Mouse (Mus musculus) ovary, postnatal 36 days (tissue): Measurements from ENCODE around the gene Rps18.
A peak's percentile ranks its signal among the peaks of the same experiment; 100 is the strongest.
"Not testable (repeated sequence)": the region's sequence is repeated elsewhere in the genome, so short reads cannot be mapped to it uniquely, and the experiment has no call there.

Experiments
- DNase-seq: peaks from one replicate; pipeline ENCODE4 v3.0.0; 2022; ENCODE audit warnings: low spot score, mixed read lengths

The Rps18 gene

GRCm38 (mm10) chr17:33955555-33956214, at the start of gene Rps18, which contains the start of gene Vps52:
Gene Rps18 (minus strand): TSS chr17:33956001.
Gene Vps52 (plus strand): TSS chr17:33955812.
- DNase-seq: peak; percentile 90

GRCm38 (mm10) chr17:34003426-34003825, 47.6 kb upstream of the Rps18 start:
- no peak for DNase-seq

GRCm38 (mm10) chr17:34000796-34001195, 45.0 kb upstream of the Rps18 start:
- not testable (repeated sequence) for DNase-seq

- peak; percentile 86 for DNase-seq
Measured at GRCm38 (mm10) chr17:34000150-34000537, 44.3 kb upstream of the Rps18 start, which contains the start of gene H2-K1. Gene H2-K1 (minus strand): TSS chr17:34000347.

GRCm38 (mm10) chr17:33999341-34000149, 43.7 kb upstream of the Rps18 start:
- DNase-seq: no peak

- not testable (repeated sequence) for DNase-seq
Measured at GRCm38 (mm10) chr17:33998697-33999096, 42.9 kb upstream of the Rps18 start.

GRCm38 (mm10) chr17:33997025-33997424, 41.2 kb upstream of the Rps18 start:
- DNase-seq: not testable (repeated sequence)

- DNase-seq: no peak
Measured at GRCm38 (mm10) chr17:33995651-33996050, 39.9 kb upstream of the Rps18 start.

- DNase-seq: no peak
Measured at GRCm38 (mm10) chr17:33994959-33995358, 39.2 kb upstream of the Rps18 start.

GRCm38 (mm10) chr17:33991788-33992664, 36.2 kb upstream of the Rps18 start:
- no peak for DNase-seq

- DNase-seq: not testable (repeated sequence)
Measured at GRCm38 (mm10) chr17:33982136-33982535, 26.3 kb upstream of the Rps18 start.

- peak; percentile 78 for DNase-seq
Measured at GRCm38 (mm10) chr17:33981192-33981909, 25.6 kb upstream of the Rps18 start.

- no peak for DNase-seq
Measured at GRCm38 (mm10) chr17:33980181-33981035, 24.6 kb upstream of the Rps18 start.

GRCm38 (mm10) chr17:33979512-33980050, 23.8 kb upstream of the Rps18 start:
- DNase-seq: no peak

- DNase-seq: peak; percentile 49
Measured at GRCm38 (mm10) chr17:33978631-33979031, 22.8 kb upstream of the Rps18 start.

GRCm38 (mm10) chr17:33977861-33978557, 22.2 kb upstream of the Rps18 start:
- no peak for DNase-seq

GRCm38 (mm10) chr17:33973572-33973971, 17.8 kb upstream of the Rps18 start:
- DNase-seq: no peak

GRCm38 (mm10) chr17:33972691-33973090, 16.9 kb upstream of the Rps18 start:
- DNase-seq: no peak

GRCm38 (mm10) chr17:33969394-33969793, 13.6 kb upstream of the Rps18 start:
- no peak for DNase-seq

GRCm38 (mm10) chr17:33968927-33969326, 13.1 kb upstream of the Rps18 start:
- DNase-seq: no peak
